Mouse (Mus musculus): ENCODE data around the gene Cited2.
A peak's percentile ranks its signal among the peaks of the same experiment; 100 is the strongest.

Cited2 gene

DNA sequence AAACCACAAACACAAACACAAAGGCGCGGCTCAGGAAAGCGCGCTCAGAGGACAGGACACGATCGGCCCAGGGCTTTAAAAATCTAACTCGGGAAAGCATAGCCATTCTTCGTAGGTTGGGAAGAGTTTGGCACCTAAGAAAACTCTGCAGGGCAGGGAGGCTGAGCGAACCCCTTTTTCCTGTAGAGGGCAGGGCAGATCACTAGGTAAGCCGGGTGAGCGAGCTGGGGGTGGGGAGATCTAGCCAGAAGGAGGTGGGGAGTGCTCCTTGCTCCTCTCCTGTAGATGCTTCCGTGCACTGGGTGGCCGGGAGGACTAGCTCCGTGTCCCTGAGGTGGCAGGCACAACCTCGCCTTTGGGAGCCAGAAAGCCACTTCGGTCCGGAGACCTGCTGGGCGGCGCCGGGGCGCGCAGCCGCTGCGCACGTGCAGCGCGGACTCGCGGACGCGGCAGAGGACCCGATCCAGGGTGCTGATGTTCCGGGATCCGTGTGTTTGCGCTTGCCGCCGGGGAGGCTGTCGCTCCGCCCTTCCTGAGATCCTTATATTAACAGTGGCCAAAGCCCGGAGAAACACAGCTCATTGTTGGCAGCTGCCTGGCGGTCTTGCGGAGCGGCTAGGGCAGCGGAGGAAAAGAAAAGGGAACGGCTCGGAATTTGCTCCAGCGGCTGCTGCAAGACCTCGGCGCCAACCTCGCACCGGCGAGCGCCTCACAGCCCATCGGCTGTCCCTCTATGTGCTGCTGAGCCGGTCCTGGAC, at the start of gene Cited2:
TSS of gene Cited2 (plus strand) at position 566 of the 758 bp plus-strand sequence.
- peak; percentile 96 for DNase-seq (ENCODE audit: low read depth, low spot score)
- no peaks in the 10 kb centered on the region for H3K36me3 ChIP-seq (ENCODE audit: control insufficient read depth, insufficient read depth, low read length, poor library complexity, severe bottlenecking)
- H3K27me3 ChIP-seq (ENCODE audit: control insufficient read depth, insufficient read depth, low read length, poor library complexity, severe bottlenecking), result no peaks in the 10 kb centered on the region

DNA sequence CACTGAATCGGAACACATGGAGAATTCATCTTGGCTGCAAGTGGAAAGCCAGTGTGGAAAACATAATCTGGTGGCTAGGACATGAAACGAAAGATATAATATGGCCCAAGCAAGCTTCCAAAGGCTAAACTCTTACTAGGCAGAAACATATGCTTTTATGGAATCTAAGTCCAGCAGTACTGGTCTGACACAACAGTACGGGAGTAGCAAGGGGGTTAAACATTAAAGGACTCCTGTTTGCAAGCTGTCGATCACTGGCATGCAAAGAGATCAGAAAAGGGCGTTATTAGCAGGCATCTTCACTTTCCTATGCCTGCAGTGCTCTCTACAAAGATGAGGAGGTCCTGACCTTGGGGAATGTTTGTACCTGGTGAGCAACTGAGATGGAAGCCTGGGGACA, 48.6 kb upstream of the Cited2 start:
- H3K27me3 ChIP-seq (ENCODE audit: control insufficient read depth, insufficient read depth, low read length, poor library complexity, severe bottlenecking), result no peaks in the 10 kb centered on the region
- no peak for DNase-seq (ENCODE audit: low read depth, low spot score)
- no peaks in the 10 kb centered on the region for H3K36me3 ChIP-seq (ENCODE audit: control insufficient read depth, insufficient read depth, low read length, poor library complexity, severe bottlenecking)

- DNase-seq (ENCODE audit: low read depth, low spot score), result no peak
- H3K27me3 ChIP-seq (ENCODE audit: control insufficient read depth, insufficient read depth, low read length, poor library complexity, severe bottlenecking), result no peaks in the 10 kb centered on the region
- H3K36me3 ChIP-seq (ENCODE audit: control insufficient read depth, insufficient read depth, low read length, poor library complexity, severe bottlenecking), result no peaks in the 10 kb centered on the region
These were observed 48.1 kb upstream of the Cited2 start for GRCm38 (mm10) chr10:17674869-17675268.

- H3K27me3 ChIP-seq (ENCODE audit: control insufficient read depth, insufficient read depth, low read length, poor library complexity, severe bottlenecking), result no peaks in the 10 kb centered on the region
- no peak for DNase-seq (ENCODE audit: low read depth, low spot score)
These were observed 46.6 kb upstream of the Cited2 start for GRCm38 (mm10) chr10:17676464-17676863.

GRCm38 (mm10) chr10:17677308-17677707, 45.7 kb upstream of the Cited2 start:
- Histone ChIP-seq H3K36me3 (ENCODE audit: control insufficient read depth, insufficient read depth, low read length, poor library complexity, severe bottlenecking) (no peaks in the 10 kb centered on the region), H3K27me3 (ENCODE audit: control insufficient read depth, insufficient read depth, low read length, poor library complexity, severe bottlenecking) (no peaks in the 10 kb centered on the region)
- DNase-seq (ENCODE audit: low read depth, low spot score), result no peak

More at GRCm38 (mm10) chr10:17676464-17676863, 46.6 kb upstream of the Cited2 start:
- no peaks in the 10 kb centered on the region for H3K36me3 ChIP-seq (ENCODE audit: control insufficient read depth, insufficient read depth, low read length, poor library complexity, severe bottlenecking)

DNA sequence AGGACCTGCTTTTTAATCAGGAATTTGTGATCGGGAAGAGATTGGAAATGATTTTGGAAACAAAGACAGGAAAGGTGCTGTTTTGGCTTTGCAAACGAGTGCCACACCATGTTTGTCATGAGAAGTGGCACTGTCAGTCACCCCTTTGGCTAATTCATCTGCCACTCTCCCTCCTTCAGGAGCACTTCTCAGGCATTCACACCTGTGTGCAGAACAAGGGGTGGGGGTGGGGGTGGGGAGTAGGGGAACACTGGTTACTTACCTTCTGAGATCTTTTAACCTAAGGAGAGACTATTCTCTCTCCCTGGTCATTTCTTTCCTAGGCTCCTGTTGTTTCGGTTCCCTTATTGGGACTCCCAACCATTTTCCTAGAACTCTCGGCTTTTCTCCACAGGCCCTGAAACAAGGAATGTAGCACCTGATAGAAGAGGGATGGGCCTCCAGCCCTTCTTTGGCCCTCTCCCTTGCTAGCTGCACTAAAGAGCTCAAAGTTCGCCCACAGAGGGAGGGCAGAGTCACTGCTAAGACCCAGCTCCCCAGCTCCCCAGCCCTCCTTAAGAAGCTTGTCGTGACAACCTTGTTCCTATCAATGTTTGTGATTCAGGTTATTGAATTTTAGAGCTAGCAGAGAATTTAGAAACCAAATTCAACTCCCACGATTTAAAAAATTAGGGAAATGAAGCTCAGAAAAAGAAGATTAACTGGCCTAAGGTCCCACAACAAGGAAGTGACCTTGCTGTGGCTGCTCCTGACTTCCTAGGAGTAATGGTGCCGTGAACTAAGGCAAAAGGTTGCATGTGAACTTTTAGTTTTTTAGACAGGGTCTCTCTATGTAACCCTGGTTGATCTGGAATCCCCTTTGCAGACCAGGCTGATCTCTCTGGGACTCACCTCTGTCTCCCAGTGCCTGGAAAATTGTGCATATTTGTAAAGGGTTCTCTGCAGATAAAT, 42.3 kb upstream of the Cited2 start:
- Histone ChIP-seq H3K36me3 (ENCODE audit: control insufficient read depth, insufficient read depth, low read length, poor library complexity, severe bottlenecking) (no peaks in the 10 kb centered on the region), H3K27me3 (ENCODE audit: control insufficient read depth, insufficient read depth, low read length, poor library complexity, severe bottlenecking) (no peaks in the 10 kb centered on the region)
- no peak for DNase-seq (ENCODE audit: low read depth, low spot score)

- DNase-seq (ENCODE audit: low read depth, low spot score), result no peak
- Histone ChIP-seq H3K27me3 (ENCODE audit: control insufficient read depth, insufficient read depth, low read length, poor library complexity, severe bottlenecking) (no peaks in the 10 kb centered on the region), H3K36me3 (ENCODE audit: control insufficient read depth, insufficient read depth, low read length, poor library complexity, severe bottlenecking) (no peaks in the 10 kb centered on the region)
These were observed 41.6 kb upstream of the Cited2 start for GRCm38 (mm10) chr10:17681386-17681785.

DNA sequence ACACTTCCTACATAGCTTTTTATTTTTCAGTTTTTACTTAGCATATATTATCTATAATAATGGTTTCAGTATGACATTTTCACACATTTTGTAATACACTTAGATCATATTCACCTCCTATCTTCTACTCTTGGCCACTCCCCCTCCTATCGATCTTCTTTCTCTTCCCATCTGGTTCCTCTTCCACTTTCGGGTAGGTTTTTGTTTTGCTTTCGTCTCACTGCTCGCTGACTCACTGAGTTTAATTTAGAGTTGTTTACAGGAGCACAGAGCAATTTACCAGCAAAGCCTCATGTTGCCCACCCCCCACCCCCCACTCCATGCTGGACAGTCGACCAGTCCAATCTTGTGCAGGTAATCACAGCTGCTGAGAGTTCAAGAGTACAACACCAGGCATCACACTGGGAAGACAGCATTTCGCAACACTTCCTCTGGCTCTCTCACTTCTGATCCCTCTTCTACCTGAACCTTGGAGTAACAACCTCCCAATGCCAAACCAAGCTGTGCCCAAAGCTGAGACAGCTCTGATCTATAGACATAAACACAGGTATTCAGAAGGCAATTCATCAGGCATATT, 39.1 kb upstream of the Cited2 start:
- H3K36me3 ChIP-seq (ENCODE audit: control insufficient read depth, insufficient read depth, low read length, poor library complexity, severe bottlenecking), result no peaks in the 10 kb centered on the region
- peak; percentile 72 for DNase-seq (ENCODE audit: low read depth, low spot score)

GRCm38 (mm10) chr10:17689806-17690205, 33.2 kb upstream of the Cited2 start:
- no peaks in the 10 kb centered on the region for H3K27me3 ChIP-seq (ENCODE audit: control insufficient read depth, insufficient read depth, low read length, poor library complexity, severe bottlenecking)
- no peak for DNase-seq (ENCODE audit: low read depth, low spot score)
- no peaks in the 10 kb centered on the region for H3K36me3 ChIP-seq (ENCODE audit: control insufficient read depth, insufficient read depth, low read length, poor library complexity, severe bottlenecking)

More for the DNA sequence above, 39.1 kb upstream of the Cited2 start:
- H3K27me3 ChIP-seq (ENCODE audit: control insufficient read depth, insufficient read depth, low read length, poor library complexity, severe bottlenecking), result no peaks in the 10 kb centered on the region

GRCm38 (mm10) chr10:17691709-17692108, 31.3 kb upstream of the Cited2 start:
- peak; percentile 46 for DNase-seq (ENCODE audit: low read depth, low spot score)
- Histone ChIP-seq H3K36me3 (ENCODE audit: control insufficient read depth, insufficient read depth, low read length, poor library complexity, severe bottlenecking) (no peaks in the 10 kb centered on the region), H3K27me3 (ENCODE audit: control insufficient read depth, insufficient read depth, low read length, poor library complexity, severe bottlenecking) (no peaks in the 10 kb centered on the region)

DNA sequence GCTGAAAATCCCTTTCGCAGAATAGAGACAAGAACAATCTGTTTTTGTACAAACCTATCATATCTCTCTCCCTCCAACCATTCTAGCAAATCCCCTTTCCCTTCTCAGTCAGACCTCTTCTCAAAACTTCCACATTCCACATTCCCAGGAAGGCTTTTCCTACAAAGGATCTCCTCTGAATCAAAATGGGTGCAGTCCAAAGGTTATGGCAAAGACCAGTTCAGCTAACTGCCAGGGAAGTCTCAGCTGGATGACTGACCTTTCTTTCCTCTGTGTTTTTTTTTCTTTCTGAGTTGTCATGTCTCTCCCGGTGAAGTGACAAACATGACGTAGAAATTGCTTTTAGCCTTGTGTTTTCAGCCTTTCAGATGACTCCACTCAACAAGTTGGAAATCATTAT, 27.2 kb upstream of the Cited2 start:
- Histone ChIP-seq H3K36me3 (ENCODE audit: control insufficient read depth, insufficient read depth, low read length, poor library complexity, severe bottlenecking) (no peaks in the 10 kb centered on the region), H3K27me3 (ENCODE audit: control insufficient read depth, insufficient read depth, low read length, poor library complexity, severe bottlenecking) (no peaks in the 10 kb centered on the region)
- DNase-seq (ENCODE audit: low read depth, low spot score), result no peak

DNA sequence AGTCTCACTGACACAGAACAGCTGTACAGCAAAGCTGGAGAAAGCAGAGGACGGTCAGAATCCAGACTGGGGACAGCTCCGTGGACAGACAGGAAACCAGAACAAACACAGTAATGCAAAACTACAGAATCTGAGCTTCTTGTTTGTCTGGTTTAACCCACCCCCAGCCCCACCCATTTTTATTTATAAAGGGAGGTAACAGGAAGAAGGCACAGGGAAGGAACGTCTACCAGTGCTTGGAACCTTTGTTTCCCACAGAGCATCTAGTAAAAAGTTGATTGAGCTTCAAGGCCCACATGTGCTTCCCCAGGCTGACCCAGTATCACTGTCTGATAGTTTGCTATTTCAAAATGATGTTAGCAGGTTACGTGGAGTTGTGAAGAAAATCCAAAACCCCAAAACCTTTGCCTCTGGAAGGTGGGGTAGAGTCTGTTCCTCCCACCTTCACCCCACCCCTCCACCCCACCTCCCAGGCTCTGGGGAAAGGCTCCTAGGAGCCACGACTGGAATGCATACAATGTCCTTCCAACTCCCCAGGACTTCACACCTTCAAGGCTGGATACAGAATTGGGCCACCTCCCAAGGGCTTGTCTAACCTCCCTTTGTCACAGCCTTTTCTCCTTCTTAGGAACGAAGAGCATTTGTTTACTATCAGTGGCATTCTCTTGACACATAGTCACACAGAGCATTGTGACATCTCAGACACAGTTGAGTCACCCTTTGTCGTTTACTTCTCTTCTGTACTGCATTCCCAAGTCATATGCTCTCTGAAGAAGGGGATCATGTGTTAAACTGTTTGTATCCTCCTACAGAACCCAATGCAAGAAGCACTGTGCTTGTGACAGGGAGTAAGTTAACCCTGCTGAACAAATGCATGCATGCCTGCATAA, 25.4 kb upstream of the Cited2 start:
- no peaks in the 10 kb centered on the region for H3K27me3 ChIP-seq (ENCODE audit: control insufficient read depth, insufficient read depth, low read length, poor library complexity, severe bottlenecking)
- no peak for DNase-seq (ENCODE audit: low read depth, low spot score)

DNA sequence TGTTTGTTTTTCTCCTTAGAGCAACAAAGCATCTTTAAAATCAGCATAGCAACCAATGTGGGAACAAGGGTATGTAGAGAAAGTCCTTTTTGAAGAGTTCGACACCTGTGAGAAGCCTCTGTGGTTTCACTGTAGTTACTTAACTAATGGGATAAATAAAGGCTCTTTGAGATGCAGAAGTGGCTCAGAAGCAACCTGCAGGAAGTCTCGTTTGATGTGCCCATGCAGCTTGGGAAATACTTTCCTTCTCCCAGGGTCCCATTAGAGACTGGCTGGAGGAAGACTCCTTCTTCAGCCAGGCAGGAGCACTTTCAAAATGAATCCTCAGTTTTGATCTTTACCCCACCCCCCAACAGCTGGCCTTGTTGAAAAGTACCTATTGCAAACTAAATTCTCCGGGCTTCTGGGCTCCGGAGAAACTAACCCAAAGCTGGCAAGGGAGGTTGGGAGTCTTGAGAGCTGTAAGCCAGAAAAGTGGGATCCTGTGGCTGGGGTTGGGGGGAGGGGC, 17.5 kb upstream of the Cited2 start:
- no peak for DNase-seq (ENCODE audit: low read depth, low spot score)
- no peaks in the 10 kb centered on the region for H3K27me3 ChIP-seq (ENCODE audit: control insufficient read depth, insufficient read depth, low read length, poor library complexity, severe bottlenecking)
- H3K36me3 ChIP-seq (ENCODE audit: control insufficient read depth, insufficient read depth, low read length, poor library complexity, severe bottlenecking), result no peaks in the 10 kb centered on the region

More for the DNA sequence above, 25.4 kb upstream of the Cited2 start:
- no peaks in the 10 kb centered on the region for H3K36me3 ChIP-seq (ENCODE audit: control insufficient read depth, insufficient read depth, low read length, poor library complexity, severe bottlenecking)

DNA sequence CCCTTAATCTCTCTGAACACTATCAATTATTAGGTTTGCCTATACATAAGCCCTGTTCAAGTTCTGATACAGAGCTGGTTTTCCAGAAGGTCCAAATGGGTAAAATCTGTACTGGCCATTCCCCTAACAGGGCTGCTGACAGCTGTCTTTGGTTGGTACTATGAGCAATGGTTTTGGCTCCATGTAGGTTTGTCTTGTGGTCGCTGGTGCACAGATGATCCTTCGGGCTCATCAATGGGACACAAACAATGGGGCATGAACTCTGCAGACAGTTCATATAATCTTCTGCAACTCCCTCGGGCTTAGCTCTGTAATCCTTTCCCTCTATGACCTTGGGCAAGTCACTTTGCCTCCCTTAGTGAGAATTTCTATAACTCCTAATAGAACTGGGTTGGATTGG, 12.3 kb upstream of the Cited2 start:
- no peaks in the 10 kb centered on the region for H3K27me3 ChIP-seq (ENCODE audit: control insufficient read depth, insufficient read depth, low read length, poor library complexity, severe bottlenecking)
- H3K36me3 ChIP-seq (ENCODE audit: control insufficient read depth, insufficient read depth, low read length, poor library complexity, severe bottlenecking), result no peaks in the 10 kb centered on the region
- DNase-seq (ENCODE audit: low read depth, low spot score), result no peak
